In genomic region chr15:94403461-94404070, GRCm38 (mm10) we compare ENCODE assay signal across 8 mouse cellular contexts.
DNase-seq lines count a peak whose midpoint lies in the region; ATAC-seq and TF ChIP-seq lines count a peak whose summit lies in the region.

No protein-coding gene starts in this region.

- H3K36me3 ChIP-seq in kidney, embryonic 14.5 days (ENCODE audit: control insufficient read depth, insufficient read depth, low read length): no peaks in the 10 kb centered on the region
- no peaks in the 10 kb centered on the region for H3K36me3 ChIP-seq in MEL (ENCODE audit: control insufficient read depth in 1 of 2, insufficient read depth in 2 of 2, low read length in 2 of 2)
- H3K36me3 ChIP-seq in forebrain, embryonic 12.5 days (replicated peaks): no peaks in the 10 kb centered on the region
- H3K36me3 ChIP-seq in limb, embryonic 11.5 days (ENCODE audit: control insufficient read depth, insufficient read depth, low read length): no peaks in the 10 kb centered on the region

- TF ChIP-seq EP300 in MEL (IDR thresholded peaks at IDR 0.05; ENCODE audit: low read depth in 1 of 2, low read length in 2 of 2): no peak

- H3K27ac ChIP-seq in kidney, embryonic 14.5 days (ENCODE audit: low read depth, low read length): no peak overlapping the region
- no peak overlapping the region for H3K27ac ChIP-seq in MEL (ENCODE audit: control insufficient read depth, low read depth, low read length)
- peak overlapping the region; percentile 53 for H3K27ac ChIP-seq in forebrain, embryonic 12.5 days
- no peak overlapping the region for H3K27ac ChIP-seq in limb, embryonic 11.5 days (replicated peaks; ENCODE audit: low read depth, low read length)
- no peak overlapping the region; the same call in 1 of the 2 replicates for H3K27ac ChIP-seq in olfactory bulb, adult 2 months (ENCODE audit: insufficient read depth, low read depth, low read length)

- H3K4me3 ChIP-seq in kidney, embryonic 14.5 days (ENCODE audit: low read length): peak overlapping the region; percentile 49
- H3K4me3 ChIP-seq in MEL (ENCODE audit: control insufficient read depth in 1 of 2, insufficient read depth in 1 of 2, low read depth in 2 of 2, low read length in 2 of 2): peak overlapping the region; percentile 56 to 72
- H3K4me3 ChIP-seq in forebrain, embryonic 12.5 days (replicated peaks): peak overlapping the region; percentile 77
- peak overlapping the region; percentile 69 for H3K4me3 ChIP-seq in limb, embryonic 11.5 days (ENCODE audit: low read depth, low read length)
- peak overlapping the region; percentile 72 for H3K4me3 ChIP-seq in olfactory bulb, adult 2 months (ENCODE audit: insufficient read depth, low read depth, low read length)

- H3K9ac ChIP-seq in kidney, embryonic 14.5 days (ENCODE audit: low read depth, low read length): peak overlapping the region; percentile 57
- H3K9ac ChIP-seq in MEL (ENCODE audit: control insufficient read depth, low read depth, low read length, poor library complexity, severe bottlenecking): peak overlapping the region; percentile 63
- H3K9ac ChIP-seq in forebrain, embryonic 12.5 days: peak overlapping the region; percentile 80
- H3K9ac ChIP-seq in limb, embryonic 11.5 days (ENCODE audit: low read length): peak overlapping the region; percentile 71

- peak overlapping the region; percentile 93 for H3K4me2 ChIP-seq in kidney, embryonic 14.5 days (replicated peaks; ENCODE audit: low read depth, low read length)
- peak overlapping the region; percentile 85 for H3K4me2 ChIP-seq in forebrain, embryonic 12.5 days
- peak overlapping the region; percentile 99 for H3K4me2 ChIP-seq in limb, embryonic 11.5 days (ENCODE audit: low read depth, severe bottlenecking)

- peaks cover 5% of the 10 kb centered on the region; the same call in 1 of the 2 replicates for H3K4me1 ChIP-seq in kidney, embryonic 14.5 days (ENCODE audit: control insufficient read depth, insufficient read depth, low read length)
- peaks cover 0 to 5% of the 10 kb centered on the region in 2 experiments; a peak in 1 of 4 replicates for H3K4me1 ChIP-seq in MEL (ENCODE audit: control insufficient read depth in 1 of 2, insufficient read depth in 2 of 2, low read length in 2 of 2)
- peaks cover 27% of the 10 kb centered on the region for H3K4me1 ChIP-seq in forebrain, embryonic 12.5 days
- H3K4me1 ChIP-seq in limb, embryonic 11.5 days (ENCODE audit: control insufficient read depth, insufficient read depth, low read length): peaks cover 8% of the 10 kb centered on the region
- peaks cover 9% of the 10 kb centered on the region for H3K4me1 ChIP-seq in olfactory bulb, adult 2 months (ENCODE audit: control insufficient read depth, insufficient read depth, low read length)

- no peak for TF ChIP-seq CTCF in MEL (IDR thresholded peaks at IDR 0.05 in 2 of 3, conservative IDR thresholded peaks at IDR 0.05 in 1 of 3; ENCODE audit: control insufficient read depth in 1 of 3, insufficient read depth in 1 of 3, low read depth in 2 of 3, low read length in 3 of 3, poor library complexity in 1 of 3, severe bottlenecking in 1 of 3)
- no peak for TF ChIP-seq CTCF in olfactory bulb, adult 2 months (IDR thresholded peaks at IDR 0.05; ENCODE audit: insufficient read depth, low read depth, low read length)

- H3K9me3 ChIP-seq in kidney, embryonic 14.5 days (ENCODE audit: control insufficient read depth, low read length): no peaks in the 10 kb centered on the region
- no peaks in the 10 kb centered on the region for H3K9me3 ChIP-seq in MEL (replicated peaks; ENCODE audit: insufficient read depth, low read length)
- H3K9me3 ChIP-seq in forebrain, embryonic 12.5 days: no peaks in the 10 kb centered on the region
- no peaks in the 10 kb centered on the region for H3K9me3 ChIP-seq in limb, embryonic 11.5 days (ENCODE audit: control insufficient read depth, low read length)

- WGBS in kidney, embryonic 14.5 days: 1% methylated on average over 34 of the region's 34 CpGs
- WGBS in forebrain, embryonic 12.5 days: under 1% methylated on average over 34 of the region's 34 CpGs
- 2% methylated on average over 34 of the region's 34 CpGs for WGBS in limb, embryonic 11.5 days
- under 1% methylated on average over 34 of the region's 34 CpGs for WGBS in olfactory bulb, adult 2 months

- peak; percentile 61 for ATAC-seq in kidney, embryonic 14.5 days (ENCODE audit: low FRiP score, low TSS enrichment)
- peak; percentile 44 for ATAC-seq in forebrain, embryonic 12.5 days (ENCODE audit: low FRiP score)
- peak; percentile 70 for ATAC-seq in limb, embryonic 11.5 days (ENCODE audit: insufficient number of reproducible peaks, low FRiP score, low TSS enrichment, low read depth)

- no peaks in the 10 kb centered on the region; the same call in 1 of the 2 replicates for H3K79me2 ChIP-seq in MEL (ENCODE audit: control insufficient read depth, insufficient read depth, low read length, poor library complexity)

- no peak for TF ChIP-seq RAD21 in MEL (IDR thresholded peaks at IDR 0.05; ENCODE audit: low read depth, low read length)

- TF ChIP-seq POLR2A in MEL (IDR thresholded peaks at IDR 0.05; ENCODE audit: control insufficient read depth in 1 of 2, insufficient read depth in 1 of 2, low read depth in 1 of 2, low read length in 2 of 2, poor library complexity in 1 of 2): no peak
- no peak for TF ChIP-seq POLR2A in olfactory bulb, adult 2 months (IDR thresholded peaks at IDR 0.05; ENCODE audit: insufficient read depth, low read depth, low read length)

- H3K27me3 ChIP-seq in kidney, embryonic 14.5 days (ENCODE audit: control insufficient read depth, insufficient read depth, low read length): no peaks in the 10 kb centered on the region
- H3K27me3 ChIP-seq in MEL (ENCODE audit: control insufficient read depth in 1 of 2, insufficient read depth in 2 of 2, low read length in 2 of 2): peaks cover 0 to 3% of the 10 kb centered on the region in 2 experiments; a peak in 3 of 4 replicates
- peaks cover 17% of the 10 kb centered on the region for H3K27me3 ChIP-seq in forebrain, embryonic 12.5 days
- peaks cover 6% of the 10 kb centered on the region; the same call in 1 of the 2 replicates for H3K27me3 ChIP-seq in limb, embryonic 11.5 days (ENCODE audit: control insufficient read depth, insufficient read depth, low read length)

- DNase-seq in kidney, postnatal 10 days: no peak
- DNase-seq in MEL (ENCODE audit: low read depth, low spot score): peak; percentile 32
- peak; percentile 40 for DNase-seq in limb, embryonic 11.5 days (ENCODE audit: low spot score)
- DNase-seq in testis, postnatal 10 days (ENCODE audit: low spot score): no peak
- no peak for DNase-seq in urinary bladder, adult 2 months (ENCODE audit: low spot score)

TF ChIP-seq in MEL, 35 proteins besides CTCF, POLR2A, EP300 and RAD21:
- TF ChIP-seq UBTF (IDR thresholded peaks at IDR 0.05; ENCODE audit: borderline replicate concordance, insufficient read depth, low read depth, low read length): 0 out of 2 replicates have a peak, but pooled peaks have one; percentile 17
- no peak for TF ChIP-seq ZMIZ1 (IDR thresholded peaks at IDR 0.05; ENCODE audit: low read depth, low read length)
- no peak for TF ChIP-seq HCFC1 (IDR thresholded peaks at IDR 0.05; ENCODE audit: low read depth, low read length)
- no peak for TF ChIP-seq ZNF384 (IDR thresholded peaks at IDR 0.05; ENCODE audit: low read depth, low read length)

Comparison
In these comparisons a context has a peak if more than half of its experiments do, and no peak if none do; other contexts are left out.
1. DNase-seq: peak in MEL (single experiment) and limb, embryonic 11.5 days (single experiment); none in kidney, postnatal 10 days (single experiment), testis, postnatal 10 days (single experiment) and urinary bladder, adult 2 months (single experiment).
2. Peak in every context shown above with its lines, with median percentiles within 50 percentile points of each other: ATAC-seq, H3K4me2 ChIP-seq, H3K4me3 ChIP-seq and H3K9ac ChIP-seq.